Mouse (Mus musculus) heart, embryonic 12.5 days (tissue): Measurements from ENCODE around the gene Degs2. TPM values are rescaled to one million over a fixed set of nuclear protein-coding genes. Genes with fewer than 3 reads are reported as not detected.

Experiments used
- ATAC-seq: fragments of 200-750 bp; cut with Nextera tagmentation; 2 replicates; pipeline ENCODE4 v1.8.0; 2017; ENCODE audit warnings: moderate TSS enrichment, moderate library complexity; ENCODE audit not compliant: insufficient number of reproducible peaks, low FRiP score
- H3K27ac ChIP-seq: fragments of 300-500 bp; sonication (generic); 2 replicates; pipeline ENCODE4 v1.5.1; 2016; ENCODE audit warnings: mild to moderate bottlenecking, moderate library complexity; ENCODE audit not compliant: poor library complexity, severe bottlenecking
- H3K27me3 ChIP-seq: fragments of 300-500 bp; sonication (generic); replicated peaks from 2 replicates; pipeline ENCODE4 v1.6.1; 2016; ENCODE audit warnings: mild to moderate bottlenecking, moderate library complexity
- H3K36me3 ChIP-seq: fragments of 300-500 bp; sonication (generic); 2 replicates; pipeline ENCODE4 v1.6.1; 2016; ENCODE audit warnings: mild to moderate bottlenecking, moderate library complexity
- H3K4me1 ChIP-seq: fragments of 300-500 bp; sonication (generic); replicated peaks from 2 replicates; pipeline ENCODE4 v1.6.1; 2016; ENCODE audit warnings: mild to moderate bottlenecking
- H3K4me2 ChIP-seq: fragments of 300-500 bp; sonication (generic); 2 replicates; pipeline ENCODE4 v1.6.1; 2016; ENCODE audit warnings: mild to moderate bottlenecking, moderate library complexity
- H3K4me3 ChIP-seq: fragments of 300-500 bp; sonication (generic); 2 replicates; pipeline ENCODE4 v1.5.1; 2016; ENCODE audit warnings: mild to moderate bottlenecking
- H3K9ac ChIP-seq: fragments of 300-500 bp; sonication (generic); 2 replicates; pipeline ENCODE4 v1.6.1; 2016; ENCODE audit warnings: mild to moderate bottlenecking, moderate library complexity
- H3K9me3 ChIP-seq: fragments of 300-500 bp; sonication (generic); replicated peaks from 2 replicates; pipeline ENCODE4 v1.6.1; 2016; ENCODE audit warnings: mild to moderate bottlenecking, moderate library complexity
- WGBS: fragments of 180-500 bp; shearing (Covaris S2); methylation state at CpG from one replicate; pipeline ENCODE4 v1.1.7; 2016; 5-methylcytosine and 5-hydroxymethylcytosine counted together
- polyA plus RNA-seq: library from polyadenylated mRNA; unstranded; fragments of >200 nt; fragmentation: Nextera tagmentation; extraction: Ambion mirVana; gene quantifications from 2 replicates; pipeline ENCODE4 v1.2.1, GENCODE M21; 2016

Gene Degs2
- polyA plus RNA-seq, 1 experiment from 2014 or later, result 1.0 TPM

GRCm38 (mm10) chr12:108700037-108700436 is 2.1 kb downstream of the Degs2 start:
- H3K9ac ChIP-seq, result no peak overlapping the region
- no peak overlapping the region for H3K4me3 ChIP-seq
- no peak overlapping the region for H3K4me2 ChIP-seq
- H3K36me3 ChIP-seq, result no peaks in the 10 kb centered on the region
- no peaks in the 10 kb centered on the region for H3K9me3 ChIP-seq
- ATAC-seq, result no peak
- H3K4me1 ChIP-seq, result peaks cover 28% of the 10 kb centered on the region
- peaks cover 51% of the 10 kb centered on the region for H3K27me3 ChIP-seq
- no peak overlapping the region for H3K27ac ChIP-seq
- WGBS, result 42% methylated on average over 5 of the region's 5 CpGs

GRCm38 (mm10) chr12:108699576-108699975 is 2.5 kb downstream of the Degs2 start:
- H3K4me3 ChIP-seq, result no peak overlapping the region
- no peaks in the 10 kb centered on the region for H3K9me3 ChIP-seq
- H3K4me2 ChIP-seq, result no peak overlapping the region
- H3K36me3 ChIP-seq, result no peaks in the 10 kb centered on the region
- H3K27ac ChIP-seq, result no peak overlapping the region
- 65% methylated on average over 10 of the region's 10 CpGs for WGBS
- ATAC-seq, result no peak
- no peak overlapping the region for H3K9ac ChIP-seq
- peaks cover 49% of the 10 kb centered on the region for H3K27me3 ChIP-seq
- H3K4me1 ChIP-seq, result peaks cover 28% of the 10 kb centered on the region

- H3K9me3 ChIP-seq, result no peaks in the 10 kb centered on the region
- ATAC-seq, result peak; percentile 35; the same call in 1 of the 2 replicates
- no peak overlapping the region for H3K4me3 ChIP-seq
- no peak overlapping the region for H3K4me2 ChIP-seq
- no peak overlapping the region for H3K27ac ChIP-seq
- H3K27me3 ChIP-seq, result peaks cover 42% of the 10 kb centered on the region
- no peaks in the 10 kb centered on the region for H3K36me3 ChIP-seq
- WGBS, result 65% methylated on average over 11 of the region's 11 CpGs
- H3K9ac ChIP-seq, result no peak overlapping the region
- H3K4me1 ChIP-seq, result peaks cover 28% of the 10 kb centered on the region
Observed at GRCm38 (mm10) chr12:108698697-108699471, 3.2 kb downstream of the Degs2 start.

DNA sequence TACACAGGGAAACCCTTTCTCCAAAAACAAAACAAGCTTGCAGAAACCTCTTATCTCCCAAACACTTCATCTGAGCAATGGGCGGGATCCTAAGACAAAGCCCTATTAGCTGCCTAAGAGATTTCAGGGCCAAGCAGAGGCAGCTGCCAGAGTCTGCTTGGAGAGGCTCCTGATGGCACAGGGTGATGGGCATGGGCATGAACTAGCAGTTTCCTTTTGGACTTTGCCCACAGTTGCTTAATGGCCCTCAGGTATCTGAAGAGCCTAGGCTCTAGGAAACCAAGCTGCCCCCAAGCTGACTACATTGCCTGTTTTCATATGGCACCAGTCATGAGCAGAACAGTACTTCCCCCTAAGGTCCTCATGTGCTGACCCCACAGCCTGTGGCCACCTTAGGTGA is 7.9 kb downstream of the Degs2 start:
- Histone ChIP-seq H3K27me3 (no peaks in the 10 kb centered on the region), H3K4me3 (no peak overlapping the region), H3K4me2 (no peak overlapping the region), H3K9me3 (no peaks in the 10 kb centered on the region), H3K4me1 (peaks cover 13% of the 10 kb centered on the region), H3K9ac (no peak overlapping the region), H3K36me3 (peaks cover under 1% of the 10 kb centered on the region; the same call in 1 of the 2 replicates), H3K27ac (no peak overlapping the region)
- no peak for ATAC-seq
- 63% methylated on average over 1 of the region's 1 CpGs for WGBS

- no peak overlapping the region for H3K4me3 ChIP-seq
- no peak overlapping the region for H3K9ac ChIP-seq
- 67% methylated on average over 2 of the region's 2 CpGs for WGBS
- no peak overlapping the region for H3K27ac ChIP-seq
- ATAC-seq, result no peak
- peaks cover 13% of the 10 kb centered on the region; the same call in 1 of the 2 replicates for H3K4me1 ChIP-seq
- no peak overlapping the region for H3K4me2 ChIP-seq
- H3K27me3 ChIP-seq, result no peaks in the 10 kb centered on the region
- peaks cover 7% of the 10 kb centered on the region for H3K36me3 ChIP-seq
- no peaks in the 10 kb centered on the region for H3K9me3 ChIP-seq
Observed at GRCm38 (mm10) chr12:108693592-108693991, 8.5 kb downstream of the Degs2 start.

GRCm38 (mm10) chr12:108690529-108690928 is 11.6 kb downstream of the Degs2 start:
- Histone ChIP-seq H3K9me3 (no peaks in the 10 kb centered on the region), H3K27ac (no peak overlapping the region), H3K4me3 (no peak overlapping the region), H3K36me3 (peaks cover 34% of the 10 kb centered on the region), H3K9ac (no peak overlapping the region), H3K27me3 (no peaks in the 10 kb centered on the region), H3K4me2 (no peak overlapping the region), H3K4me1 (peaks cover 10% of the 10 kb centered on the region; the same call in 1 of the 2 replicates)
- no peak for ATAC-seq
- WGBS, result 67% methylated on average over 9 of the region's 9 CpGs

- no peaks in the 10 kb centered on the region for H3K9me3 ChIP-seq
- H3K9ac ChIP-seq, result no peak overlapping the region
- 46% methylated on average over 9 of the region's 9 CpGs for WGBS
- 0 out of 2 replicates have a peak, but pooled peaks have one; percentile 15 for ATAC-seq
- H3K4me2 ChIP-seq, result no peak overlapping the region
- H3K27ac ChIP-seq, result no peak overlapping the region
- no peaks in the 10 kb centered on the region for H3K27me3 ChIP-seq
- H3K4me1 ChIP-seq, result peaks cover 10% of the 10 kb centered on the region; the same call in 1 of the 2 replicates
- H3K4me3 ChIP-seq, result no peak overlapping the region
- peaks cover 44% of the 10 kb centered on the region for H3K36me3 ChIP-seq
Observed at GRCm38 (mm10) chr12:108689167-108689566, 12.9 kb downstream of the Degs2 start.

DNA sequence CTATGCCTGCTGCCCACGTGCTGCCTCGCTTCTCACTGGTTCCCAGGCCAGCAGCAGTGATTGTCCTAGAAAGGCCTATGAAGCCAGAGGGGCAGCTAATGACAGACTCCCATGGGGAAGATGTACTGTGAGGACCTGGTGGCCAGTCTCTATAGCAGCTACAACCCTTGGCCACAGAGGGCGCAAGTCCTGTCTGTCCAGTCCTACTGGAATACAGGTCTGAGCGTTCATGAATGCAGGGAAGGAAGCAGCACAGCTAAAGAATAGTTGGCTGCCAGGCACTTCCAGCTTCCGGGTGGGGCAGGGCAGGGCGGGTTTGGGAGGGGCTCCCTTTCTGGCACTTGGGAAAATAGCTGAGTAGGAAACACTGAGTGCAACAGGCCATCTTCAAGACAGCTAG is 15.2 kb downstream of the Degs2 start:
- ATAC-seq, result no peak
- Histone ChIP-seq H3K27ac (no peak overlapping the region), H3K4me2 (no peak overlapping the region), H3K27me3 (no peaks in the 10 kb centered on the region), H3K9me3 (no peaks in the 10 kb centered on the region), H3K4me1 (peaks cover 10% of the 10 kb centered on the region; the same call in 1 of the 2 replicates), H3K4me3 (no peak overlapping the region), H3K36me3 (peaks cover 67% of the 10 kb centered on the region), H3K9ac (no peak overlapping the region)
- 69% methylated on average over 6 of the region's 6 CpGs for WGBS

DNA sequence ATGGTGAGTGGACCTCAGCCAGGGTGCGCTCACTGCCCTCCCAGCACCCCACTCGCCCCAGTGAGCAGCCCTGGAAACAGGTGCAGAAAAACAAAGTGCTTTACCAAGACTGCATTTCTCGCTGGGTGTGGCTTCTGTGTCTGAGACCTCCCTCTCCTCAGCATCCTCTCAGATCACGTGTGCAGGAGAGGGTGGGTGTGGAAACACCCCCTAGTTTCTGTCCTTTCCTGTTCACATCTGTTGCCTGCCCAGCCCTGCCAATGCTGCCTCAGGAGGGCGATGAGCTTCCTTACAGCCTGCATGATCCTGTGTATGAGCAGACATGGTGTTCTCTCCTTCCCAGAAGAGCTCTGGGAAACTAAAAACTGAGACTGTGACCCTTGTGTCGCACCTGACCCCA is 15.7 kb downstream of the Degs2 start:
- ATAC-seq, result no peak
- H3K4me2 ChIP-seq, result no peak overlapping the region
- H3K4me3 ChIP-seq, result no peak overlapping the region
- H3K27me3 ChIP-seq, result no peaks in the 10 kb centered on the region
- H3K9me3 ChIP-seq, result no peaks in the 10 kb centered on the region
- H3K4me1 ChIP-seq, result peaks cover 10% of the 10 kb centered on the region; the same call in 1 of the 2 replicates
- no peak overlapping the region for H3K27ac ChIP-seq
- peaks cover 72% of the 10 kb centered on the region for H3K36me3 ChIP-seq
- 78% methylated on average over 6 of the region's 6 CpGs for WGBS
- no peak overlapping the region for H3K9ac ChIP-seq

- Histone ChIP-seq H3K27ac (no peak overlapping the region), H3K36me3 (peaks cover 87% of the 10 kb centered on the region), H3K9me3 (no peaks in the 10 kb centered on the region), H3K4me3 (no peak overlapping the region), H3K27me3 (no peaks in the 10 kb centered on the region), H3K4me2 (no peak overlapping the region), H3K9ac (no peak overlapping the region), H3K4me1 (peaks cover 5% of the 10 kb centered on the region)
- WGBS, result 83% methylated on average over 13 of the region's 13 CpGs
- no peak for ATAC-seq
Observed at GRCm38 (mm10) chr12:108682240-108683023, 19.7 kb downstream of the Degs2 start.

GRCm38 (mm10) chr12:108680861-108681260 is 21.3 kb downstream of the Degs2 start:
- H3K4me3 ChIP-seq, result no peak overlapping the region
- H3K36me3 ChIP-seq, result peaks cover 85% of the 10 kb centered on the region
- peaks cover 5% of the 10 kb centered on the region for H3K4me1 ChIP-seq
- H3K9ac ChIP-seq, result no peak overlapping the region
- no peak overlapping the region for H3K27ac ChIP-seq
- H3K4me2 ChIP-seq, result no peak overlapping the region
- H3K27me3 ChIP-seq, result no peaks in the 10 kb centered on the region
- ATAC-seq, result no peak
- WGBS, result 92% methylated on average over 8 of the region's 8 CpGs
- H3K9me3 ChIP-seq, result no peaks in the 10 kb centered on the region
